Mouse (Mus musculus) lung, embryonic 15.5 days (tissue): ENCODE data around the gene Coa4. TPM values are rescaled to one million over a fixed set of nuclear protein-coding genes. Genes with fewer than 3 reads are reported as not detected.
A peak's percentile ranks its signal among the peaks of the same experiment; 100 is the strongest.

Source experiments
- ATAC-seq: fragments of 200-750 bp; cut with Nextera tagmentation; 2 replicates; pipeline ENCODE4 v1.8.0; 2017; ENCODE audit warnings: moderate number of reproducible peaks, borderline replicate concordance; ENCODE audit not compliant: low FRiP score, low TSS enrichment; ENCODE audit errors: extremely low read depth
- H3K27ac ChIP-seq: fragments of 300-500 bp; sonication (generic); 2 replicates; pipeline ENCODE4 v1.5.1; 2015; ENCODE audit warnings: moderate library complexity, mild to moderate bottlenecking, inconsistent platforms
- H3K27me3 ChIP-seq: fragments of 300-500 bp; sonication (generic); 2 replicates; pipeline ENCODE4 v1.6.1; 2015; ENCODE audit warnings: inconsistent platforms
- H3K36me3 ChIP-seq: fragments of 300-500 bp; sonication (generic); 2 replicates; pipeline ENCODE4 v1.6.1; 2015; ENCODE audit warnings: inconsistent platforms
- H3K4me1 ChIP-seq: fragments of 300-500 bp; sonication (generic); 2 replicates; pipeline ENCODE4 v1.6.1; 2015; ENCODE audit warnings: inconsistent platforms
- H3K4me2 ChIP-seq: fragments of 300-500 bp; sonication (generic); 2 replicates; pipeline ENCODE4 v1.6.1; 2015; ENCODE audit warnings: inconsistent platforms, mild to moderate bottlenecking, moderate library complexity
- H3K4me3 ChIP-seq: fragments of 300-500 bp; sonication (generic); 2 replicates; pipeline ENCODE4 v1.5.1; 2015; ENCODE audit warnings: mild to moderate bottlenecking, inconsistent platforms
- H3K9ac ChIP-seq: fragments of 300-500 bp; sonication (generic); 2 replicates; pipeline ENCODE4 v1.6.1; 2015; ENCODE audit warnings: inconsistent platforms
- H3K9me3 ChIP-seq: fragments of 300-500 bp; sonication (generic); 2 replicates; pipeline ENCODE4 v1.6.1; 2016; ENCODE audit warnings: inconsistent platforms
- WGBS: fragments of 180-500 bp; shearing (Covaris S2); methylation state at CpG from one replicate; pipeline ENCODE4 v1.1.7; 2015; 5-methylcytosine and 5-hydroxymethylcytosine counted together
- polyA plus RNA-seq: library from polyadenylated mRNA; unstranded; fragments of >200 nt; fragmentation: Nextera tagmentation; extraction: Ambion mirVana; gene quantifications from 2 replicates; pipeline ENCODE4 v1.2.1, GENCODE M21; 2015

The Coa4 gene
- polyA plus RNA-seq: 20.0 and 23.1 TPM in 2 replicates

- Histone ChIP-seq H3K36me3 (peaks cover 19% of the 10 kb centered on the region), H3K4me3 (peak within 1 kb of the TSS; percentile 86), H3K27ac (peak within 1 kb of the TSS; percentile 84), H3K9ac (peak within 1 kb of the TSS; percentile 82), H3K4me1 (peaks cover 17% of the 10 kb centered on the region), H3K27me3 (no peaks in the 10 kb centered on the region), H3K4me2 (peak within 1 kb of the TSS; percentile 66), H3K9me3 (no peaks in the 10 kb centered on the region)
- WGBS: under 1% methylated on average over 33 of the region's 33 CpGs
- ATAC-seq: peak; percentile 99
Observed at GRCm38 (mm10) chr7:100536804-100537518, at the start of gene Coa4. Coa4 (plus strand) TSS chr7:100537071.

GRCm38 (mm10) chr7:100487301-100487700 is 49.6 kb upstream of the Coa4 start:
- no peaks in the 10 kb centered on the region for H3K36me3 ChIP-seq
- no peak overlapping the region for H3K27ac ChIP-seq
- no peak overlapping the region for H3K4me2 ChIP-seq
- peaks cover 10% of the 10 kb centered on the region; the same call in 1 of the 2 replicates for H3K4me1 ChIP-seq
- H3K9me3 ChIP-seq: no peaks in the 10 kb centered on the region
- no peak overlapping the region for H3K9ac ChIP-seq
- 67% methylated on average over 2 of the region's 2 CpGs for whole genome bisulfite sequencing
- no peak overlapping the region for H3K4me3 ChIP-seq
- H3K27me3 ChIP-seq: no peaks in the 10 kb centered on the region
- ATAC-seq: no peak

- H3K27ac ChIP-seq: no peak overlapping the region
- H3K9ac ChIP-seq: no peak overlapping the region
- WGBS: 24% methylated on average over 10 of the region's 10 CpGs
- H3K4me1 ChIP-seq: peaks cover 20% of the 10 kb centered on the region
- H3K27me3 ChIP-seq: no peaks in the 10 kb centered on the region
- no peaks in the 10 kb centered on the region for H3K9me3 ChIP-seq
- H3K4me2 ChIP-seq: 0 out of 2 replicates have a peak overlapping the region, but pooled peaks have one; percentile 3
- no peak for ATAC-seq
- H3K4me3 ChIP-seq: no peak overlapping the region
- H3K36me3 ChIP-seq: no peaks in the 10 kb centered on the region
Observed at GRCm38 (mm10) chr7:100488474-100489048, 48.3 kb upstream of the Coa4 start.

- Histone ChIP-seq H3K4me2 (peak overlapping the region; percentile 94), H3K27ac (peak overlapping the region; percentile 86), H3K36me3 (0 out of 2 replicates have a peak, but pooled peaks cover 9% of the 10 kb centered on the region), H3K9ac (peak overlapping the region; percentile 55), H3K4me1 (peaks cover 49% of the 10 kb centered on the region), H3K27me3 (no peaks in the 10 kb centered on the region), H3K4me3 (peak overlapping the region; percentile 57), H3K9me3 (no peaks in the 10 kb centered on the region)
- ATAC-seq: peak; percentile 68
- WGBS: 4% methylated on average over 33 of the region's 36 CpGs
Observed at GRCm38 (mm10) chr7:100492391-100493116, 44.3 kb upstream of the Coa4 start.

- WGBS: under 1% methylated on average over 25 of the region's 27 CpGs
- H3K9ac ChIP-seq: peak within 1 kb of the TSS; percentile 55
- no peaks in the 10 kb centered on the region for H3K27me3 ChIP-seq
- H3K36me3 ChIP-seq: peaks cover 14% of the 10 kb centered on the region; the same call in 1 of the 2 replicates
- H3K27ac ChIP-seq: peak within 1 kb of the TSS; percentile 86
- ATAC-seq: peak; percentile 76
- H3K4me1 ChIP-seq: peaks cover 47% of the 10 kb centered on the region
- no peaks in the 10 kb centered on the region for H3K9me3 ChIP-seq
- peak within 1 kb of the TSS; percentile 57 for H3K4me3 ChIP-seq
- H3K4me2 ChIP-seq: peak within 1 kb of the TSS; percentile 94
Observed at GRCm38 (mm10) chr7:100493117-100493483, 43.8 kb upstream of the Coa4 start, which contains the start of gene Ucp2. Ucp2 (plus strand) TSS chr7:100493337.

GRCm38 (mm10) chr7:100493484-100494414 is 43.1 kb upstream of the Coa4 start:
- Histone ChIP-seq H3K36me3 (peaks cover 20% of the 10 kb centered on the region; the same call in 1 of the 2 replicates), H3K27me3 (no peaks in the 10 kb centered on the region), H3K9me3 (no peaks in the 10 kb centered on the region), H3K4me2 (peak overlapping the region; percentile 94), H3K4me1 (peaks cover 40% of the 10 kb centered on the region), H3K4me3 (peak overlapping the region; percentile 57), H3K27ac (peak overlapping the region; percentile 86), H3K9ac (peak overlapping the region; percentile 55)
- WGBS: 19% methylated on average over 19 of the region's 19 CpGs
- ATAC-seq: peak; percentile 63

GRCm38 (mm10) chr7:100494415-100494831 is 42.4 kb upstream of the Coa4 start:
- Histone ChIP-seq H3K27ac (peak overlapping the region; percentile 86), H3K9me3 (no peaks in the 10 kb centered on the region), H3K4me2 (peak overlapping the region; percentile 94), H3K4me1 (peaks cover 38% of the 10 kb centered on the region), H3K27me3 (no peaks in the 10 kb centered on the region), H3K4me3 (peak overlapping the region; percentile 57), H3K36me3 (peaks cover 23% of the 10 kb centered on the region; the same call in 1 of the 2 replicates), H3K9ac (peak overlapping the region; percentile 55)
- ATAC-seq: no peak
- WGBS: 73% methylated on average over 7 of the region's 7 CpGs

GRCm38 (mm10) chr7:100495042-100495441 is 41.8 kb upstream of the Coa4 start:
- ATAC-seq: no peak
- Histone ChIP-seq H3K36me3 (peaks cover 26% of the 10 kb centered on the region; the same call in 1 of the 2 replicates), H3K4me1 (peaks cover 38% of the 10 kb centered on the region), H3K4me3 (peak overlapping the region; percentile 57), H3K9ac (peak overlapping the region; percentile 15; the same call in 1 of the 2 replicates), H3K4me2 (peak overlapping the region; percentile 94), H3K9me3 (no peaks in the 10 kb centered on the region), H3K27ac (peak overlapping the region; percentile 86), H3K27me3 (no peaks in the 10 kb centered on the region)
- 50% methylated on average over 8 of the region's 8 CpGs for WGBS

- Histone ChIP-seq H3K27me3 (no peaks in the 10 kb centered on the region), H3K36me3 (peaks cover 26% of the 10 kb centered on the region; the same call in 1 of the 2 replicates), H3K9me3 (no peaks in the 10 kb centered on the region), H3K27ac (peak overlapping the region; percentile 86), H3K4me1 (peaks cover 38% of the 10 kb centered on the region), H3K4me3 (peak overlapping the region; percentile 57), H3K4me2 (peak overlapping the region; percentile 94), H3K9ac (peak overlapping the region; percentile 15; the same call in 1 of the 2 replicates)
- WGBS: 36% methylated on average over 11 of the region's 11 CpGs
- peak; percentile 40 for ATAC-seq
Observed at GRCm38 (mm10) chr7:100495581-100496251, 41.2 kb upstream of the Coa4 start.

- Histone ChIP-seq H3K4me2 (peak overlapping the region; percentile 94), H3K27ac (peak overlapping the region; percentile 86), H3K4me1 (peaks cover 38% of the 10 kb centered on the region), H3K4me3 (peak overlapping the region; percentile 57; the same call in 1 of the 2 replicates), H3K27me3 (no peaks in the 10 kb centered on the region), H3K9ac (no peak overlapping the region), H3K36me3 (peaks cover 26% of the 10 kb centered on the region; the same call in 1 of the 2 replicates), H3K9me3 (no peaks in the 10 kb centered on the region)
- no peak for ATAC-seq
- 63% methylated on average over 6 of the region's 6 CpGs for WGBS
Observed at GRCm38 (mm10) chr7:100496371-100496770, 40.5 kb upstream of the Coa4 start.
